Mouse (Mus musculus) ES-E14 (cell line): Measurements from ENCODE around the gene Igf2bp3.

Source experiments
- CHD2 ChIP-seq: IDR thresholded peaks from 2 replicates; pipeline ENCODE4 v1.6.1; 2014; ENCODE audit warnings: mild to moderate bottlenecking, low read depth, low read length, inconsistent platforms
- HCFC1 ChIP-seq: IDR thresholded peaks from 2 replicates; pipeline ENCODE4 v1.6.1; 2012; ENCODE audit warnings: low read length, inconsistent platforms, borderline replicate concordance; ENCODE audit not compliant: insufficient read depth
- ZC3H11A ChIP-seq: IDR thresholded peaks from 2 replicates; pipeline ENCODE4 v1.6.1; 2012; ENCODE audit warnings: low read depth, mild to moderate bottlenecking, inconsistent platforms, low read length, borderline replicate concordance
- ZNF384 ChIP-seq: IDR thresholded peaks from 2 replicates; pipeline ENCODE4 v1.6.1; 2012; ENCODE audit warnings: low read depth, low read length, inconsistent platforms

DNA sequence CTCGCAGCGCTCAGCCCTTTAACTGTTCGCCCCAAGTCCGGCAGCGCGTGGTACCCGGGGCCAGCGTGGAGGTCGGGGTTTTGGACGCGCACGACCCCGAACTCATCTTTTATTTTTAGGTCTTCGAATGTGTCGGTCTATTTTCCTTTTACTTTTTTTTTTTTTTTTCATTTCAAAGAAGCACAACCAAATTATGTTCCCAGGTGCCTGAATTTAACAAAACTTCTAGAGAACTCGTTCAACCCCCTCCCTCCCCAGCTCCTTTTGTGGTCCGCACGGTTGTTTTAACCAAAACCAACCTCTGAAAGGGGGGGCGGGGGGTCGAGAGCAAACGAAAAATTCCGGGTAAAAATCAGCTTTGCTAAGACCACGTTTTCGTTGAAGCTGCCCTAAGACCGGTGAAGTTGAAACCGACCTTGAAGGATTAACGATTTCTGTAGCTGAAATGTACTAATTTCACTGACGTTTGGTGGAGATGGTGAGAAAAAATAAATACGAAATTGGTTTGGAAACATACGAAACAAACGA lies 3.6 kb upstream of the Igf2bp3 start:
- TF ChIP-seq HCFC1 (no peak), ZC3H11A (no peak), CHD2 (no peak), ZNF384 (peak; percentile 81)
